Mouse (Mus musculus): ENCODE data around the gene Hspb7. TPM values are rescaled to one million over a fixed set of nuclear protein-coding genes. Genes with fewer than 3 reads are reported as not detected.

Hspb7 gene
- polyA plus RNA-seq, 1 experiment from 2014 or later = not detected

DNA sequence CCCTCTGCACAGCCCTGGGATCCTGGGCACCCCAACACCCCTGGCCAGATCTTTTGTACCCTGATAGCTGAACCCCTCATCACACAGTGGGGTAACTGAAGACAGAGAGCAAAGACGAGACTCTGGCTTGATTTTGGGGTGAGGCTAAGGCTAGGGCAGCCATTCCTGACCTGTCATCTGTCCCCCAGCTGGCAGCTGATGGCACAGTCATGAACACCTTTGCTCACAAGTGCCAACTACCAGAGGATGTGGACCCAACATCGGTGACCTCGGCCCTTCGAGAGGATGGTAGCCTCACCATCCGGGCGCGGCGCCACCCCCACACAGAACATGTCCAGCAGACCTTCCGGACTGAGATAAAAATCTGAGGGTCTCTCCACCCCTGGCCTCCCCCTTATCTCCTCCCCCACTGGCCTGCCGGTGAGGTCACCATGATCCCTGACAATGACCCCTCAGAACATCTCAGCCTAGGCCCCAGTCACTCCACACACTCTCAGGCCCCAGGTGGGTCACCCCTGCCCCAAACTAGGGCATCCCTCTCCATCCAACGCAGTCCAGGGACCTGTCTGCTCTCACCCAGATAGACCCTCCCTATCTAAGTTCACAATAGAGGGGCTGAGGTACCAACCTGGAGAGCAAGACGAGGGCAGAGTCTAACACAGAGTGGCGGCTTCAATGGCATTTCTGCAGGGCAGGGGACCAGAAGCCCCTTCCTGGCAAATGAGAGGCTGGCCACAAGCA is 3.3 kb downstream of the Hspb7 start:
- 86% methylated on average over 13 of the region's 13 CpGs for WGBS
- H3K4me1 ChIP-seq (replicated peaks) = peaks cover 46% of the 10 kb centered on the region
- no peaks in the 10 kb centered on the region for H3K36me3 ChIP-seq
- DNase-seq (ENCODE audit: low spot score) = no peak
- H3K9me3 ChIP-seq = no peaks in the 10 kb centered on the region
- peaks cover 65% of the 10 kb centered on the region for H3K27me3 ChIP-seq (ENCODE audit: insufficient read depth, poor library complexity, severe bottlenecking)
- H3K4me3 ChIP-seq = no peak overlapping the region
- H3K27ac ChIP-seq = no peak overlapping the region

DNA sequence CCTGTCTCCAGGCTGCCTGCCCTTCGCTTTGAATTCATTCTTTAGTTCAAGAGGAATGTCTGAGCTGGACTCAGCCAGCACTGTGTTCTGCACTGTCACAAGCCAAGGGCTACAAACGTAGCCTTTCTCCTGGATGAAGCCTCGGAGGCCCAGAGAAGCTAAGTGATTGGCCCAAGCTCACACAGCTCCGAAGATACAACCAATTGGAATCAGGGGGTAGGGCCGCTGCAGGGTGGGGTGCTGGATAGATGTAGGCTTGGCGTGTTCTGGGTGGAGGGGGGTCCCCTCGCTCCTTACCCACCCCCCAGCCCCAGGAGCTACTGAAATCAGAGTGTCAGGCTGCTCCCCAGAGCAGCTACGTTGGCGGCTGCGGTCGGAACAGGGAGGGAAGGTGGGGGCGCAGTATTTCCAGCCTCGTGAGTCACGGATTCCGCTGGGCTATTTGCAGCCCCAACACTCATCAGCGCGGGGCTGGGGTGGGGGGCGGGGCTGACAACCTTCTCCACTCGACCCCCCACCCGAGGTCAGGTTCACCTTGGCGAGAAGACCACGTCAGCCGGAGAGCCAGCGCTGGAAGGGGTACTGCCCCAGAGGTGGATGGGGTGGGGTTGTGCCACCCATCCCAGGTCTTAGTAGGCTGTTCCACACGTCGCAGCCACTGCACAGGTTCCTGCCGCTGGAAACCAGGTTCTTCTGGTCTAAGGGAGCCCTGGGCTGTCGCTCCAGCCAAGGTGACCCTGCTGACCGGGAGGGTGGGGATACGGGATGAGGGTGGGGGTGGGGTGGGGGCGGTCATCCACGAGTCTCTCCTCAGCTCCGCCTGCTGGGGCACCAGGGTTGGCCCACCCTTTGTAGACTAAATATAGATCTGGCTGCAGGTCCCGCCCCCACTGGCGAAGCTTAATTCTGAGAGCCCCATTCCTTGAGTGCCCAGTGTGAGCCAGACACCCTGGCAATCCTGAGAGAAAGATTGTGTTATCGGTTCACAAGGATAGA is 5.2 kb downstream of the Hspb7 start:
- Histone ChIP-seq H3K4me3 (peak overlapping the region; percentile 48), H3K27me3 (ENCODE audit: insufficient read depth, poor library complexity, severe bottlenecking) (peaks cover 65% of the 10 kb centered on the region), H3K4me1 (replicated peaks) (peaks cover 33% of the 10 kb centered on the region), H3K36me3 (no peaks in the 10 kb centered on the region), H3K27ac (peak overlapping the region; percentile 25; the same call in 1 of the 2 replicates), H3K9me3 (no peaks in the 10 kb centered on the region)
- 4% methylated on average over 36 of the region's 36 CpGs for WGBS
- peak; percentile 17 for DNase-seq (ENCODE audit: low spot score)

DNA sequence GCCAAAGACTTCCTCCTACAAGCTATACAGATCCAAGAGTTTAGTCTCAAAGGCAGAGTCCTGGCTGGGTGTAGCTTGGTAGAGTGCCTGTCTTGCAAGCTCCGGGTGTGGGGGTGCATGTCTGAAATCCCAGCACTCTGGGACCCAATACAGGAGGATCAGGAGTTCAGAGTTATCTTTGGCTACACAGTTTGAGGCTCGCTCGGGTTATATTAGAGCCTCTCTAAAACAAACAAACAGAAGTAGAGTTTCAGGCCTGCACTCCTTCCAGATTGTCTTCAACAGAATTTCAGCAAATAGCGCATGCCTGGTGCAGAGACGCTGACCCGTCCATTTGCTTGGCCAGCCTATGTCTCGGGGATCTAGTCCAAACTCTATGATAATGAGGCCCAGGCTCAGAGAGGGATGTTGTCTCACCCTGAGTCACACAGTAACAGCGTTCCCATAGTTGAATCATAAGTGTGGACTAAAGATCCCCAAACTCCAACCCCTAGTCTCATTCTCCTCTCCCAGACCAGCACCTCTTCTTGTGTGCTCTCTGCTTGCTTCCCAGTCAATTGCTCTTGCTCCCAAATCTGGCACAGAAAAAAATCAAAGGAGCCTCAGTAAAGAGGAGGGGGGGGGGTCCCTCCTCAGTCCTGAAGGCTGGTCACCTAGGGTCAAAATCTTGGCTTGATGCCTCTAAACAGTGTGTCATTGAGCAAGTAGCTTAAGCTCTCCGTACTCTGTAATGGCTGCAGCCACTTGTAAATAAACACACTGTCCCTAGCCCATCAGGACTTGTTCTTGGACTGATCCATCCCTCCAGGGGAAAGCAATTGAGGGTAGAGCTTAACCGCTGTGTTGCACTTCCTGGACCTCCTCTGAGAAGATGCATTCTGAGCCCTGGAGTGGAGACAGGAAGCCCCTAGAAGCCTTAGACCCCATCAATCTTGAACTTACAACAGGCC is 6.5 kb downstream of the Hspb7 start:
- peaks cover 54% of the 10 kb centered on the region for H3K27me3 ChIP-seq (ENCODE audit: insufficient read depth, poor library complexity, severe bottlenecking)

DNA sequence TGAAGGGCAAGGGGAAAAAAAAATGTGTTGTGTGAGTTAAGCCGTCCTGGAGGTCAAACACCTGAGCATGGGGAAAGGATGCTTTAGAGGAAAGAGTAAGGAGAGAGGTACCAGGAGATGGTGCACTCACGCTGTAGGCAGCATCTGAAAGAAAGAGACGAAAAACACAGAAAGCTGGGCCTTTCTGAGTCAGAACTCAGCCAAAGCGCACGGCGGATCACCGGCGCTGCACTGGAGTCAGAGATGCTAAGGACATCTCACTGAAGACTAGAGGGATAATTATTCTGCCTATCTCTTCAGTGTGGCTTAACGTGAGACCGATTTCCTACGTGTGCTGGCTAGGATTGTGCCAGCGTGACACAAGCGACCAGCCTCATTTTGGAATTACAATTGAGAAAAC is 7.3 kb downstream of the Hspb7 start:
- Histone ChIP-seq H3K4me1 (replicated peaks) (peaks cover 22% of the 10 kb centered on the region), H3K9me3 (no peaks in the 10 kb centered on the region), H3K27ac (no peak overlapping the region), H3K27me3 (ENCODE audit: insufficient read depth, poor library complexity, severe bottlenecking) (peaks cover 51% of the 10 kb centered on the region), H3K4me3 (no peak overlapping the region), H3K36me3 (no peaks in the 10 kb centered on the region)
- no peak for DNase-seq (ENCODE audit: low spot score)
- 88% methylated on average over 13 of the region's 13 CpGs for WGBS

More for the DNA sequence above, 6.5 kb downstream of the Hspb7 start:
- no peak for DNase-seq (ENCODE audit: low spot score)
- 84% methylated on average over 10 of the region's 10 CpGs for WGBS
- Histone ChIP-seq H3K4me1 (replicated peaks) (peaks cover 22% of the 10 kb centered on the region), H3K36me3 (no peaks in the 10 kb centered on the region), H3K4me3 (no peak overlapping the region), H3K27ac (no peak overlapping the region), H3K9me3 (no peaks in the 10 kb centered on the region)

DNA sequence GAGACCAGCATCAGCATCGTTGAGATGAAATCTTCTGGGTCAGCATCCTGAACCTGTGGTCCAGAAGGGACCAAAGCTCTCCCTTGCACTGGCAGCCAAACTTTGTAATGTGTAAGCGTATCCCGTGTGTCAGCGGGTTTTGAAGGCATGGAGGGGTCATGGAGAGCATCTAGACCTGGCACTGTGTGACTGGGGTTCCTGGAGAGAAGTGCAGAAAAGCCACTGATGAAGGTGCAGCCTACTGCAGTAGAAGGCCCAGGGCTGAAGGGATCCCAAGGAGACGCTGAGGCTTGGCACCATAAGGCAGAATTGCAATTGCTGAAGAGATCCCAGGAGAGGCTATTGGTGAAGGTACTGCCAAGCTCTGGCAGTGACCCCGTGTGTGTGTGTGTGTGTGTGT is 8.8 kb downstream of the Hspb7 start:
- Histone ChIP-seq H3K9me3 (no peaks in the 10 kb centered on the region), H3K4me3 (no peak overlapping the region), H3K36me3 (no peaks in the 10 kb centered on the region), H3K4me1 (replicated peaks) (peaks cover 22% of the 10 kb centered on the region), H3K27me3 (ENCODE audit: insufficient read depth, poor library complexity, severe bottlenecking) (peaks cover 41% of the 10 kb centered on the region), H3K27ac (no peak overlapping the region)
- DNase-seq (ENCODE audit: low spot score) = no peak
- WGBS = 86% methylated on average over 6 of the region's 6 CpGs

DNA sequence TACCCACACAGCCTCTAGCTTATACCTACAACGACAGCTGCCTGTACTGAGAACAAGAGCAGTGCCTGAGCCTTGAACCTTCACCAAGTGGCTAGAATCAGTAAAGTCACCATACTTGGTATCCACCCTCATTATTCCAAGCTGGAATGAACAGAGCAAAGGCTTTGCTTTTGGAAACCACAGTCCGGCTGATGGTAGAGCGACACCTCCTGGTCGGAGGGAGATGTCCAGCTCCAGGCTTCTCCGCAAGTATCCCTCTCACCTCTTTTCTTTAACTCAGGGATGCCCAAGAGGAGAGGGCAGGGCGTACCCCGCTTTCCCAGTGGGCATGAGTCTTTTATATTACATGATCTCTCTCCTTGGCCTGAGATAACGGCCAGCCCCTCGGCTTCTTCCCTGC is 9.3 kb downstream of the Hspb7 start:
- DNase-seq (ENCODE audit: low spot score) = peak; percentile 34
- Histone ChIP-seq H3K27ac (no peak overlapping the region), H3K27me3 (ENCODE audit: insufficient read depth, poor library complexity, severe bottlenecking) (peaks cover 36% of the 10 kb centered on the region), H3K36me3 (no peaks in the 10 kb centered on the region), H3K4me1 (replicated peaks) (peaks cover 20% of the 10 kb centered on the region), H3K4me3 (no peak overlapping the region), H3K9me3 (no peaks in the 10 kb centered on the region)
- 47% methylated on average over 9 of the region's 9 CpGs for WGBS

DNA sequence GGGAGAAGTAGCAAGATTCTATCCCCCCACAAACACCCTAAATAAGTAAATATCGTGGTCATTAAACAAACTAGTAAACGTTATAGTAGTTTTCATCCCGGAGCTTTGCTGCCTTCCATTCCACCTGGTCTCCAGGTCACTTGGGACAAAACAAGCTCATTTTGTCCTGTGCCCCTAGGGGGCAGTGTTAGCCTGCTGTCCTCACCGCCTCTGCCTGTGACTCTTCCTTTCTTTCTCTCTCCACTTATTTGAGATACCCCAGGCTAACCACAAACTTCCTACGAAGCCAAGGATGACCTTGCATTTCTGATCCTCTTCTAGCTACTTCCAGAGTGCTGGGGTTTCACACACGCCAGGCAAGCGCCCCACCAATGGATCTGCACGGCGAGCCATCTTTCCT is 10.4 kb downstream of the Hspb7 start:
- no peaks in the 10 kb centered on the region for H3K9me3 ChIP-seq
- H3K4me1 ChIP-seq (replicated peaks) = peaks cover 9% of the 10 kb centered on the region
- H3K36me3 ChIP-seq = no peaks in the 10 kb centered on the region
- peak; percentile 64 for DNase-seq (ENCODE audit: low spot score)
- no peak overlapping the region for H3K27ac ChIP-seq
- WGBS = 42% methylated on average over 9 of the region's 9 CpGs
- H3K27me3 ChIP-seq (ENCODE audit: insufficient read depth, poor library complexity, severe bottlenecking) = peaks cover 25% of the 10 kb centered on the region
- no peak overlapping the region for H3K4me3 ChIP-seq

DNA sequence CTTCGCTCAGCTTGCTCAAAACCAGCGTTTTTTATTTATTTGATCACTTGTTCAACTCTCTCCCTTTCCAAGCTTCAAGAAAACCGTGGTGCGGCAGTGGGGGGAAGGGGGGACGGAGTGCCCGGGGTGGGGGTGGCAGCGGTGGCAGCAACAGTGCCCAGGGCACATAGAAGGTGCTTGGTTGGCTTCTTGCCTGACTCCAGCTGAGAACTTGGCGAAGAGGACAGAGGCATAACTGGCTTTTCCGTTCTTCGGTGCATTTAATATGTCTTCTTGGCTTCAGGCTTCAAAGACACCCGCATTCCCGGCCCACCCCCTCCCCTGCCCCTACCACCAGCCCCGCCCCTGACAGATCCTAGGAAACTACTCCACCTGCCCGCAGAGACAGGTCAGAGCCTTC is 12.1 kb downstream of the Hspb7 start:
- H3K4me3 ChIP-seq = no peak overlapping the region
- H3K36me3 ChIP-seq = no peaks in the 10 kb centered on the region
- H3K9me3 ChIP-seq = no peaks in the 10 kb centered on the region
- DNase-seq (ENCODE audit: low spot score) = no peak
- WGBS = 67% methylated on average over 14 of the region's 14 CpGs
- no peak overlapping the region for H3K27ac ChIP-seq
- peaks cover 8% of the 10 kb centered on the region; the same call in 1 of the 2 replicates for H3K27me3 ChIP-seq (ENCODE audit: insufficient read depth, poor library complexity, severe bottlenecking)
- H3K4me1 ChIP-seq (replicated peaks) = no peaks in the 10 kb centered on the region

DNA sequence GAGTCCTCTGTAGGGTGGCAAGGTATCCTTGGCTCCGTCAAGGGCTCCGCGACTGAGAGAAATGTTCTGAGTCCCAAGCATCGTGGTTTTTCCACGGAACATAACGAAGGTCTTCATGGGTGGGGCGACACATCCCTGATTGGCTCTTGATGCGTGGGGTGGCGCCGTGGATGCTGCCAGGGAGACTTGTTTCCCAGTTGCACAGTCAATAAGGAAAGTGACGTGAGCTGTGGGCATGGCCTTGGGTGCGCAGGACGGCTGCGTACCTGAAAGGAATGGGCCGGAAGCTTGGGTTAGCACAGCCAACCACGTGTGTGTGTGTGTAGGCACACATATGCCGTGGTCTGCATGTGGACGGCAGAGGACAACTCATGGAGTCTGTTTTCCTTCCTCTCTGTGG is 12.6 kb downstream of the Hspb7 start:
- H3K9me3 ChIP-seq = no peaks in the 10 kb centered on the region
- no peaks in the 10 kb centered on the region for H3K36me3 ChIP-seq
- peaks cover 7% of the 10 kb centered on the region; the same call in 1 of the 2 replicates for H3K27me3 ChIP-seq (ENCODE audit: insufficient read depth, poor library complexity, severe bottlenecking)
- 85% methylated on average over 18 of the region's 18 CpGs for WGBS
- DNase-seq (ENCODE audit: low spot score) = no peak
- no peak overlapping the region for H3K27ac ChIP-seq
- no peak overlapping the region for H3K4me3 ChIP-seq
- H3K4me1 ChIP-seq (replicated peaks) = no peaks in the 10 kb centered on the region

DNA sequence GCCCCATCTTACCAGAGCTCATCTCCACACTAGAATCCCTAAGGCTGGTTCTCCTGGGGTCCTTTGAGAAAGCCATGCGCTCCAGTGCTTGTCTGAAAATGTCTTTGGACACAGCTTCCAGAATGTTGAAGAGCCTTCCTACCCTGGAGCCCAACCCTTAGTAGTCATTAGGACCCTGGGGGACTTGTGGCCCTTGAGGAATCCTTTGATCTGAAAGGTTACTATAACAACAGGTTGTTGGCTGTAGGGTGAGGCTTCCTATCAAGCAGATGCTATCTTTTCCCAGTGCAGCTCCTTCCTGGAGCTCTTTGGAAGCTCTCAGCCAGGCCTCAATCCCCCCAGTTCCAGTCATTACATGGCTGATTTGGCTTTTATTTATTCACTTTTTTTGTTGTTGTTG is 15.4 kb downstream of the Hspb7 start, which contains the start of gene Srarp:
Gene Srarp, minus strand, starts transcription at position 132 of the 400 bp plus-strand sequence.
- DNase-seq (ENCODE audit: low spot score) = no peak
- no peaks in the 10 kb centered on the region for H3K4me1 ChIP-seq (replicated peaks)
- no peaks in the 10 kb centered on the region for H3K36me3 ChIP-seq
- no peak within 1 kb of the TSS for H3K27ac ChIP-seq
- H3K9me3 ChIP-seq = no peaks in the 10 kb centered on the region
- WGBS = 77% methylated on average over 1 of the region's 1 CpGs
- no peak within 1 kb of the TSS for H3K4me3 ChIP-seq
- peaks cover 7% of the 10 kb centered on the region; the same call in 1 of the 2 replicates for H3K27me3 ChIP-seq (ENCODE audit: insufficient read depth, poor library complexity, severe bottlenecking)

DNA sequence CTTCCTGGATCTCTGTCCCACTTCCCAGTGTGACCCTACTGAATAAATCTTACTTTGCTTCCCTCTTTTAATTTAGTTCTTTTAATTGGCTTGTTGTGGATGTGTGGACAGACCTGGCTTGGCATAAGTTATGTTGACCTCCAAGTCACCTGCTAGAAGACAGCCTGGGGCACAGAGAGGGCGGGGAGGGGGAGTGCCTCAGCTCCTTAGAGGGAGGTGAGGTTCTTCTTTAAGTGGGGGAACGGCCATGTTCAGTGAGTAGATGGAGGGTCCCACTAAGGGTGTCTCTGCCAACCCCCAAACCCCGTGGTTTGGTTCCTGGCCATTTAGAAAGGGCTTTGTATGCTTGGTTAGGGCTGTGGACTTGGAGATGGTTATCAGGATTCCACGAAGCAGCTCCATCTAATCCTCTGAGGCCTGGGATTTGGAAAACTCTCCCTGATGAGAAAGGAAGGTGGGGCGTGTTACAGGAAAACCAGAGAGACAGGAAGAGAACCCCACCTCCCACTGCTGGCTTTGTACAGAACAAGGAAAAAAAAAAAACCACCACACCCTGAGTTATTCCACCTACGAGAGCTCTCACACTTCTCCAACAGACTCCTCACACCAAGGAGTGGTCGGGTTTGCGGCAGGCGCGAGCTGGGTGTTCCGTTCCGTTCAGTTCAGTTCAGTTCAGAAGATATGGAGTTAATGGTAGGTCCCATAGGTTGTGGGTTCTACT is 18.7 kb downstream of the Hspb7 start:
- H3K27me3 ChIP-seq (ENCODE audit: insufficient read depth, poor library complexity, severe bottlenecking) = no peaks in the 10 kb centered on the region; the same call in 1 of the 2 replicates
- peaks cover 7% of the 10 kb centered on the region; the same call in 1 of the 2 replicates for H3K4me1 ChIP-seq (replicated peaks)
- WGBS = 86% methylated on average over 12 of the region's 12 CpGs
- no peaks in the 10 kb centered on the region for H3K9me3 ChIP-seq
- H3K4me3 ChIP-seq = no peak overlapping the region
- no peak for DNase-seq (ENCODE audit: low spot score)
- no peaks in the 10 kb centered on the region for H3K36me3 ChIP-seq
- no peak overlapping the region for H3K27ac ChIP-seq

All from hindbrain, embryonic 10.5 days (tissue).